Mouse (Mus musculus) embryonic facial prominence, embryonic 14.5 days (tissue): ENCODE data around the gene Cetn3. TPM values are rescaled to one million over a fixed set of nuclear protein-coding genes. Genes with fewer than 3 reads are reported as not detected.

Source experiments
- ATAC-seq: fragments of 200-750 bp; cut with Nextera tagmentation; 2 replicates; pipeline ENCODE4 v1.8.0; 2017; ENCODE audit warnings: low read depth, moderate number of reproducible peaks, moderate TSS enrichment
- DNase-seq: peaks from one replicate; pipeline ENCODE4 v3.0.0-alpha.2; 2015; ENCODE audit warnings: low spot score
- H3K27ac ChIP-seq: fragments of 300-500 bp; sonication (generic); replicated peaks from 2 replicates; pipeline ENCODE4 v1.5.1; 2014; ENCODE audit warnings: low read depth, mild to moderate bottlenecking, low read length, moderate library complexity
- H3K27me3 ChIP-seq: fragments of 300-500 bp; sonication (generic); replicated peaks from 2 replicates; pipeline ENCODE4 v1.6.1; 2014; ENCODE audit warnings: low read length; ENCODE audit not compliant: control insufficient read depth, insufficient read depth
- H3K36me3 ChIP-seq: fragments of 300-500 bp; sonication (generic); 2 replicates; pipeline ENCODE4 v1.6.1; 2014; ENCODE audit warnings: low read length, mixed read lengths; ENCODE audit not compliant: control insufficient read depth, insufficient read depth
- H3K4me1 ChIP-seq: fragments of 300-500 bp; sonication (generic); 2 replicates; pipeline ENCODE4 v1.6.1; 2014; ENCODE audit warnings: antibody characterized with exemption, low read length; ENCODE audit not compliant: control insufficient read depth, insufficient read depth
- H3K4me2 ChIP-seq: fragments of 300-500 bp; sonication (generic); 2 replicates; pipeline ENCODE4 v1.6.1; 2014; ENCODE audit warnings: low read depth, mild to moderate bottlenecking, low read length, moderate library complexity, mixed read lengths
- H3K4me3 ChIP-seq: fragments of 300-500 bp; sonication (generic); 2 replicates; pipeline ENCODE4 v1.5.1; 2014; ENCODE audit warnings: low read depth, mild to moderate bottlenecking, low read length
- H3K9ac ChIP-seq: fragments of 300-500 bp; sonication (generic); 2 replicates; pipeline ENCODE4 v1.6.1; 2014; ENCODE audit warnings: low read depth, mild to moderate bottlenecking, low read length, moderate library complexity, mixed read lengths
- H3K9me3 ChIP-seq: fragments of 300-500 bp; sonication (generic); 2 replicates; pipeline ENCODE4 v1.6.1; 2016; ENCODE audit warnings: low read length; ENCODE audit not compliant: control insufficient read depth
- WGBS: fragments of 180-500 bp; shearing (Covaris S2); extraction: QIAGEN DNeasy Blood & Tissue Kit; methylation state at CpG from one replicate; pipeline ENCODE4 v1.1.7; 2014; 5-methylcytosine and 5-hydroxymethylcytosine counted together
- polyA plus RNA-seq: library from polyadenylated mRNA; unstranded; fragments of >200 nt; fragmentation: Nextera tagmentation; extraction: Ambion mirVana; gene quantifications from 2 replicates; pipeline ENCODE4 v1.2.1, GENCODE M21; 2014

Gene Cetn3
- polyA plus RNA-seq, 1 experiment from 2014 or later: 242 TPM

- no peaks in the 10 kb centered on the region for H3K4me1 ChIP-seq
- no peaks in the 10 kb centered on the region for H3K9me3 ChIP-seq
- no peaks in the 10 kb centered on the region for H3K27me3 ChIP-seq
- ATAC-seq: no peak
- no peak overlapping the region for H3K4me2 ChIP-seq
- no peak for DNase-seq
- 75% methylated on average over 8 of the region's 8 CpGs for WGBS
- H3K4me3 ChIP-seq: no peak overlapping the region
- no peak overlapping the region for H3K27ac ChIP-seq
- no peak overlapping the region for H3K9ac ChIP-seq
- H3K36me3 ChIP-seq: peaks cover 57% of the 10 kb centered on the region
Observed at GRCm38 (mm10) chr13:81791861-81792260, 9.0 kb downstream of the Cetn3 start.

GRCm38 (mm10) chr13:81793850-81794249 is 11.0 kb downstream of the Cetn3 start:
- no peak for DNase-seq
- Histone ChIP-seq H3K27me3 (no peaks in the 10 kb centered on the region), H3K4me2 (no peak overlapping the region), H3K4me1 (no peaks in the 10 kb centered on the region), H3K36me3 (peaks cover 39% of the 10 kb centered on the region), H3K4me3 (no peak overlapping the region), H3K9ac (no peak overlapping the region), H3K27ac (no peak overlapping the region), H3K9me3 (no peaks in the 10 kb centered on the region)
- WGBS: 78% methylated on average over 1 of the region's 1 CpGs
- no peak for ATAC-seq

- H3K9ac ChIP-seq: no peak overlapping the region
- H3K4me2 ChIP-seq: no peak overlapping the region
- WGBS: 33% methylated on average over 3 of the region's 3 CpGs
- H3K9me3 ChIP-seq: no peaks in the 10 kb centered on the region
- no peaks in the 10 kb centered on the region for H3K27me3 ChIP-seq
- no peak overlapping the region for H3K4me3 ChIP-seq
- no peak for ATAC-seq
- H3K4me1 ChIP-seq: no peaks in the 10 kb centered on the region
- 0 out of 2 replicates have a peak, but pooled peaks cover 3% of the 10 kb centered on the region for H3K36me3 ChIP-seq
- H3K27ac ChIP-seq: no peak overlapping the region
- DNase-seq: peak; percentile 22
Observed at GRCm38 (mm10) chr13:81801121-81801520, 18.2 kb downstream of the Cetn3 start.

GRCm38 (mm10) chr13:81803713-81804112 is 20.8 kb downstream of the Cetn3 start:
- no peak overlapping the region for H3K4me3 ChIP-seq
- 96% methylated on average over 4 of the region's 4 CpGs for WGBS

GRCm38 (mm10) chr13:81822750-81823149 is 39.9 kb downstream of the Cetn3 start:
- H3K27ac ChIP-seq: no peak overlapping the region
- H3K4me2 ChIP-seq: no peak overlapping the region
- DNase-seq: no peak
- H3K9ac ChIP-seq: no peak overlapping the region
- H3K4me1 ChIP-seq: no peaks in the 10 kb centered on the region
- no peak for ATAC-seq
- no peak overlapping the region for H3K4me3 ChIP-seq
- no peaks in the 10 kb centered on the region for H3K9me3 ChIP-seq
- H3K36me3 ChIP-seq: no peaks in the 10 kb centered on the region
- no peaks in the 10 kb centered on the region for H3K27me3 ChIP-seq

More at GRCm38 (mm10) chr13:81803713-81804112, 20.8 kb downstream of the Cetn3 start:
- H3K4me2 ChIP-seq: no peak overlapping the region
- H3K9ac ChIP-seq: no peak overlapping the region
- ATAC-seq (no peak), DNase-seq (no peak)
- no peaks in the 10 kb centered on the region for H3K27me3 ChIP-seq
- no peaks in the 10 kb centered on the region for H3K4me1 ChIP-seq
- no peak overlapping the region for H3K27ac ChIP-seq
- no peaks in the 10 kb centered on the region for H3K36me3 ChIP-seq
- no peaks in the 10 kb centered on the region for H3K9me3 ChIP-seq

- no peaks in the 10 kb centered on the region for H3K27me3 ChIP-seq
- DNase-seq (no peak), ATAC-seq (no peak)
- H3K36me3 ChIP-seq: no peaks in the 10 kb centered on the region
- no peaks in the 10 kb centered on the region for H3K9me3 ChIP-seq
- 59% methylated on average over 11 of the region's 11 CpGs for WGBS
- no peak overlapping the region for H3K4me3 ChIP-seq
- H3K4me1 ChIP-seq: no peaks in the 10 kb centered on the region
- H3K4me2 ChIP-seq: no peak overlapping the region
- no peak overlapping the region for H3K27ac ChIP-seq
- H3K9ac ChIP-seq: no peak overlapping the region
Observed at GRCm38 (mm10) chr13:81824576-81825330, 41.9 kb downstream of the Cetn3 start.

- H3K4me3 ChIP-seq: no peak overlapping the region
- no peaks in the 10 kb centered on the region for H3K9me3 ChIP-seq
- WGBS: 52% methylated on average over 6 of the region's 6 CpGs
- H3K27ac ChIP-seq: no peak overlapping the region
- H3K4me2 ChIP-seq: no peak overlapping the region
- H3K27me3 ChIP-seq: no peaks in the 10 kb centered on the region
- no peaks in the 10 kb centered on the region for H3K4me1 ChIP-seq
- no peaks in the 10 kb centered on the region for H3K36me3 ChIP-seq
- DNase-seq (peak; percentile 68), ATAC-seq (no peak)
- no peak overlapping the region for H3K9ac ChIP-seq
Observed at GRCm38 (mm10) chr13:81828486-81828885, 45.6 kb downstream of the Cetn3 start.

- DNase-seq (no peak), ATAC-seq (no peak)
- Histone ChIP-seq H3K9ac (no peak overlapping the region), H3K27me3 (no peaks in the 10 kb centered on the region), H3K4me2 (no peak overlapping the region), H3K27ac (no peak overlapping the region), H3K4me3 (no peak overlapping the region), H3K9me3 (no peaks in the 10 kb centered on the region), H3K36me3 (no peaks in the 10 kb centered on the region), H3K4me1 (no peaks in the 10 kb centered on the region)
- 85% methylated on average over 7 of the region's 7 CpGs for WGBS
Observed at GRCm38 (mm10) chr13:81831838-81832237, 49.0 kb downstream of the Cetn3 start.
